Mouse (Mus musculus) CH12.LX (cell line): Measurements from ENCODE around the gene Tbx10. TPM values are rescaled to one million over a fixed set of nuclear protein-coding genes. Genes with fewer than 3 reads are reported as not detected.

ENCODE experiments used
- DNase-seq: peaks from one replicate; pipeline ENCODE4 v3.0.0-alpha.2; 2013; ENCODE audit errors: extremely low read depth
- H3K27ac ChIP-seq: 2 replicates; pipeline ENCODE4 v1.5.1; 2012; ENCODE audit warnings: low read depth, mild to moderate bottlenecking, control low read depth, moderate library complexity; ENCODE audit not compliant: insufficient read depth
- H3K27me3 ChIP-seq: replicated peaks from 2 replicates; pipeline ENCODE3; 2012; ENCODE audit warnings: inconsistent platforms
- H3K36me3 ChIP-seq, 2 experiments: replicated peaks in 1 of 2; 2 replicates each; pipeline versions ENCODE3 to v1.6.1; 2012; ENCODE audit warnings: inconsistent platforms in 1 of 2, low read length in 1 of 2, mild to moderate bottlenecking in 1 of 2, mixed read lengths in 1 of 2, moderate library complexity in 1 of 2; ENCODE audit not compliant: control insufficient read depth in 1 of 2, insufficient read depth in 1 of 2
- H3K4me1 ChIP-seq, 2 experiments: 2 replicates each; pipeline ENCODE4 v1.6.1; 2012; ENCODE audit warnings: inconsistent platforms in 1 of 2, moderate library complexity in 1 of 2; ENCODE audit not compliant: insufficient read depth in 2 of 2, control insufficient read depth in 1 of 2
- H3K4me2 ChIP-seq: 2 replicates; pipeline ENCODE4 v1.6.1; 2012; ENCODE audit warnings: low read depth, mild to moderate bottlenecking, control low read depth; ENCODE audit not compliant: poor library complexity, insufficient read depth, severe bottlenecking
- H3K4me3 ChIP-seq, 3 experiments: fragments of 150-350 bp in 1 of 3; sonication (generic) in 1 of 3; replicated peaks in 1 of 3; 2 replicates each; pipeline versions ENCODE3 to v1.5.1; 2011 to 2012; ENCODE audit warnings: low read depth in 2 of 3, low read length in 2 of 3, mild to moderate bottlenecking in 2 of 3, moderate library complexity in 2 of 3, control low read depth in 1 of 3, improper control_type of control experiment in 1 of 3, inconsistent platforms in 1 of 3, mixed read lengths in 1 of 3; ENCODE audit not compliant: poor library complexity in 1 of 3
- H3K79me2 ChIP-seq: replicated peaks from 2 replicates; pipeline ENCODE4 v1.6.1; 2012; ENCODE audit warnings: mild to moderate bottlenecking, moderate library complexity; ENCODE audit not compliant: control insufficient read depth, poor library complexity, insufficient read depth, severe bottlenecking; ENCODE audit errors: extremely low read depth
- H3K9ac ChIP-seq: 2 replicates; pipeline ENCODE4 v1.6.1; 2012; ENCODE audit warnings: low read depth, mild to moderate bottlenecking, control low read depth, moderate library complexity; ENCODE audit not compliant: insufficient read depth
- H3K9me3 ChIP-seq: replicated peaks from 2 replicates; pipeline ENCODE3; 2012; ENCODE audit warnings: low read length, inconsistent platforms, mixed read lengths
- CHD1 ChIP-seq: IDR thresholded peaks from 2 replicates; pipeline ENCODE4 v1.6.1; 2012; ENCODE audit warnings: low read depth, low read length, improper control_type of control experiment, inconsistent platforms
- ELF1 ChIP-seq: IDR thresholded peaks from 2 replicates; pipeline ENCODE4 v1.6.1; 2014; ENCODE audit warnings: low read depth, mild to moderate bottlenecking, inconsistent platforms, low read length, improper control_type of control experiment
- GABPA ChIP-seq: IDR thresholded peaks from 2 replicates; pipeline ENCODE4 v1.6.1; 2012; ENCODE audit warnings: low read depth, low read length, improper control_type of control experiment, inconsistent platforms; ENCODE audit not compliant: insufficient replicate concordance
- HCFC1 ChIP-seq: IDR thresholded peaks from 2 replicates; pipeline ENCODE4 v1.6.1; 2012; ENCODE audit warnings: low read depth, mild to moderate bottlenecking, inconsistent platforms, low read length, improper control_type of control experiment
- IRF4 ChIP-seq: IDR thresholded peaks from 2 replicates; pipeline ENCODE4 v1.6.1; 2014; ENCODE audit warnings: low read depth, mild to moderate bottlenecking, inconsistent platforms, low read length, improper control_type of control experiment
- JUND ChIP-seq: conservative IDR thresholded peaks from 2 replicates; pipeline ENCODE4 v1.6.1; 2011; ENCODE audit warnings: low read depth, low read length, improper control_type of control experiment
- KAT2A ChIP-seq: IDR thresholded peaks from 2 replicates; pipeline ENCODE4 v1.6.1; 2012; ENCODE audit warnings: low read length, improper control_type of control experiment, inconsistent platforms; ENCODE audit not compliant: insufficient replicate concordance
- MAFK ChIP-seq: IDR thresholded peaks from 2 replicates; pipeline ENCODE4 v1.6.1; 2011; ENCODE audit warnings: low read length, improper control_type of control experiment; ENCODE audit not compliant: insufficient replicate concordance
- MEF2A ChIP-seq: IDR thresholded peaks from 2 replicates; pipeline ENCODE4 v1.6.1; 2014; ENCODE audit warnings: low read depth, mild to moderate bottlenecking, inconsistent platforms, low read length, improper control_type of control experiment, borderline replicate concordance
- MYC ChIP-seq: IDR thresholded peaks from 2 replicates; pipeline ENCODE4 v1.6.1; 2011; ENCODE audit warnings: low read depth, mild to moderate bottlenecking, improper control_type of control experiment, low read length
- NELFE ChIP-seq: IDR thresholded peaks from 2 replicates; pipeline ENCODE4 v1.6.1; 2011; ENCODE audit warnings: low read depth, low read length, improper control_type of control experiment
- NRF1 ChIP-seq: IDR thresholded peaks from 2 replicates; pipeline ENCODE4 v1.6.1; 2014; ENCODE audit warnings: low read depth, mild to moderate bottlenecking, inconsistent platforms, low read length, improper control_type of control experiment, moderate library complexity
- PAX5 ChIP-seq: IDR thresholded peaks from 2 replicates; pipeline ENCODE4 v1.6.1; 2012; ENCODE audit warnings: low read length, inconsistent platforms, mixed read lengths
- RCOR1 ChIP-seq: conservative IDR thresholded peaks from 2 replicates; pipeline ENCODE4 v1.6.1; 2012; ENCODE audit warnings: low read depth, mild to moderate bottlenecking, inconsistent platforms, low read length, improper control_type of control experiment
- SIN3A ChIP-seq: IDR thresholded peaks from 2 replicates; pipeline ENCODE4 v1.6.1; 2012; ENCODE audit warnings: low read length, improper control_type of control experiment, inconsistent platforms
- SMC3 ChIP-seq: IDR thresholded peaks from 2 replicates; pipeline ENCODE4 v1.6.1; 2011; ENCODE audit warnings: low read depth, low read length, improper control_type of control experiment
- USF1 ChIP-seq: IDR thresholded peaks from 2 replicates; pipeline ENCODE4 v1.6.1; 2014; ENCODE audit warnings: low read depth, mild to moderate bottlenecking, inconsistent platforms, low read length, improper control_type of control experiment
- USF2 ChIP-seq: conservative IDR thresholded peaks from 2 replicates; pipeline ENCODE4 v1.6.1; 2011; ENCODE audit warnings: low read depth, low read length, improper control_type of control experiment
- ZC3H11A ChIP-seq: IDR thresholded peaks from 2 replicates; pipeline ENCODE4 v1.6.1; 2012; ENCODE audit warnings: low read depth, mild to moderate bottlenecking, inconsistent platforms, low read length, improper control_type of control experiment
- ZNF384 ChIP-seq: IDR thresholded peaks from 2 replicates; pipeline ENCODE4 v1.6.1; 2012; ENCODE audit warnings: low read depth, low read length, improper control_type of control experiment, inconsistent platforms
- dilution Hi-C: fragments of 300-500 bp; cut with MboI; formaldehyde crosslinking; loops from 2 replicates; pipeline ENCODE4 v1.14.3; 2020; ENCODE audit warnings: low sequenced_read_pairs; ENCODE audit not compliant: extremely low pct_unique_long_range_greater_than_20kb, extremely low pct_ligation_motif_present
- in situ Hi-C: fragments of 300-500 bp; cut with MboI; formaldehyde crosslinking; loops from 3 replicates; pipeline ENCODE4 v1.14.3; 2019; ENCODE audit warnings: low sequenced_read_pairs, low pct_ligation_motif_present, low pct_unique_long_range_greater_than_20kb, mixed read lengths
- polyA plus RNA-seq: library from polyadenylated mRNA; unstranded; fragments of >175 nt; gene quantifications from 2 replicates; pipeline ENCODE4 v1.2.1, GENCODE M21; 2012; ENCODE audit warnings: low read depth; ENCODE audit not compliant: insufficient read length
- total RNA-seq, 2 experiments: library from RNA; depleted of rRNA; stranded (reverse); fragments of 300-350 nt in 1 of 2; fragments of >200 nt in 1 of 2; gene quantifications; 2 replicates each; pipeline ENCODE4 v1.2.3; 2012 to 2014

Tbx10 gene
- total and polyA plus RNA-seq, 3 experiments = not detected

- Histone ChIP-seq H3K9me3 (no peaks in the 10 kb centered on the region), H3K4me2 (no peak overlapping the region), H3K4me3 (no peak overlapping the region), H3K4me1 (peaks cover 3 to 27% of the 10 kb centered on the region in 2 experiments), H3K27ac (no peak overlapping the region), H3K79me2 (no peaks in the 10 kb centered on the region), H3K36me3 (peaks cover 39 to 51% of the 10 kb centered on the region in 2 experiments), H3K27me3 (no peaks in the 10 kb centered on the region), H3K9ac (no peak overlapping the region)
- dilution Hi-C loops = no loop called here
- in situ Hi-C loops = no loop called here
- no peak for DNase-seq
- TF ChIP-seq MEF2A = no peak
- TF ChIP-seq CHD1 = no peak
- TF ChIP-seq ZNF384 = no peak
- TF ChIP-seq USF2 = no peak
- no peak for TF ChIP-seq PAX5
- TF ChIP-seq SIN3A = no peak
- TF ChIP-seq SMC3 = no peak
- TF ChIP-seq GABPA = no peak
- no peak for TF ChIP-seq USF1
- TF ChIP-seq NELFE = no peak
- TF ChIP-seq ELF1 = no peak
- no peak for TF ChIP-seq JUND
- no peak for TF ChIP-seq MYC
- TF ChIP-seq IRF4 = no peak
- TF ChIP-seq NRF1 = no peak
- no peak for TF ChIP-seq KAT2A
- no peak for TF ChIP-seq MAFK
- TF ChIP-seq ZC3H11A = no peak
- no peak for TF ChIP-seq RCOR1
Measured at GRCm38 (mm10) chr19:3950331-3950730, 42.2 kb upstream of the Tbx10 start.

GRCm38 (mm10) chr19:3951461-3951860 is 41.1 kb upstream of the Tbx10 start:
- Histone ChIP-seq H3K4me2 (no peak overlapping the region), H3K9me3 (no peaks in the 10 kb centered on the region), H3K27ac (no peak overlapping the region), H3K4me3 (no peak overlapping the region), H3K79me2 (no peaks in the 10 kb centered on the region), H3K9ac (no peak overlapping the region), H3K27me3 (no peaks in the 10 kb centered on the region), H3K36me3 (peaks cover 35 to 41% of the 10 kb centered on the region in 2 experiments), H3K4me1 (peaks cover 2 to 16% of the 10 kb centered on the region in 2 experiments; a peak in 3 of 4 replicates)
- DNase-seq = no peak
- dilution Hi-C loops = no loop called here
- TF ChIP-seq CHD1 = no peak
- no peak for TF ChIP-seq HCFC1
- in situ Hi-C loops = no loop called here
